In genomic region chr5:52218238-52218637, GRCm38 (mm10) we compare ENCODE assay signal across 13 mouse cellular contexts. TPM values are rescaled to one million over a fixed set of nuclear protein-coding genes. Genes with fewer than 3 reads are reported as not detected.
DNase-seq lines count a peak whose midpoint lies in the region; ATAC-seq and TF ChIP-seq lines count a peak whose summit lies in the region.
"Had no signal": no experiment of that assay in that cellular context is flagged by ENCODE, and none has a peak within 500 bp of the region (broad histone marks: within the 10 kb centered on the region; RNA-seq: fewer than 3 reads in every experiment).

No protein-coding gene starts in this region.

- TF ChIP-seq CTCF in hindbrain, postnatal 0 days (IDR thresholded peaks at IDR 0.05; ENCODE audit: low read depth): no peak
- no peak for TF ChIP-seq CTCF in brain, embryonic 14.5 days (IDR thresholded peaks at IDR 0.05; ENCODE audit: borderline replicate concordance, extremely low read depth, insufficient read depth, insufficient read length)

- DNase-seq in frontal cortex, postnatal 10 days (ENCODE audit: low spot score in 2 of 2): no peak
- no peak for DNase-seq in hindbrain, postnatal 0 days (ENCODE audit: low spot score)
- peak; percentile 49 for DNase-seq in brain, embryonic 14.5 days (ENCODE audit: low read depth)
- no peak for DNase-seq in layer of hippocampus, adult 11-12 months (ENCODE audit: low spot score)
- no peak for DNase-seq in urinary bladder, postnatal 14 days (ENCODE audit: low spot score)
- DNase-seq: cerebellum, postnatal 14 days; liver, embryonic 13.5 days; lung, postnatal 36 days had no signal

- H3K27me3 ChIP-seq in hindbrain, postnatal 0 days (ENCODE audit: insufficient read depth, low read length): no peaks in the 10 kb centered on the region
- H3K27me3 ChIP-seq in hindbrain, embryonic 12.5 days: no peaks in the 10 kb centered on the region
- H3K27me3 ChIP-seq in limb, embryonic 13.5 days: no peaks in the 10 kb centered on the region

- 41% methylated on average over 6 of the region's 6 CpGs for WGBS in hindbrain, postnatal 0 days
- WGBS in hindbrain, embryonic 12.5 days: 77% methylated on average over 6 of the region's 6 CpGs
- 37% methylated on average over 6 of the region's 6 CpGs for WGBS in limb, embryonic 13.5 days

- no peak for TF ChIP-seq POLR2A in brain, embryonic 14.5 days (IDR thresholded peaks at IDR 0.05; ENCODE audit: borderline replicate concordance, extremely low read depth, insufficient read depth, insufficient read length, poor library complexity, severe bottlenecking)

- peaks cover 8% of the 10 kb centered on the region for H3K4me1 ChIP-seq in hindbrain, postnatal 0 days (ENCODE audit: insufficient read depth, low read length)
- H3K4me1 ChIP-seq in hindbrain, embryonic 12.5 days: peaks cover 14% of the 10 kb centered on the region
- H3K4me1 ChIP-seq in limb, embryonic 13.5 days: peaks cover 36% of the 10 kb centered on the region

- no peaks in the 10 kb centered on the region for H3K9me3 ChIP-seq in hindbrain, postnatal 0 days (ENCODE audit: low read length)
- H3K9me3 ChIP-seq in hindbrain, embryonic 12.5 days (replicated peaks): no peaks in the 10 kb centered on the region
- H3K9me3 ChIP-seq in limb, embryonic 13.5 days: no peaks in the 10 kb centered on the region
- H3K9me3 ChIP-seq: G1E; liver, embryonic 13.5 days had no signal

- H3K27ac ChIP-seq in hindbrain, postnatal 0 days: no peak overlapping the region
- H3K27ac ChIP-seq in hindbrain, embryonic 12.5 days: no peak overlapping the region
- 0 out of 2 replicates have a peak overlapping the region, but pooled peaks have one; percentile 33 for H3K27ac ChIP-seq in limb, embryonic 13.5 days
- H3K27ac ChIP-seq: liver, embryonic 13.5 days had no signal

- 0 out of 2 replicates have a peak, but pooled peaks have one; percentile 14 for ATAC-seq in frontal cortex, adult (ENCODE audit: low TSS enrichment)
- peak; percentile 22; the same call in 1 of the 2 replicates for ATAC-seq in hindbrain, postnatal 0 days
- ATAC-seq in hindbrain, embryonic 12.5 days (ENCODE audit: low FRiP score): no peak
- ATAC-seq in limb, embryonic 13.5 days (ENCODE audit: low FRiP score, low read depth): no peak; the same call in 1 of the 2 replicates

- no peak overlapping the region for H3K9ac ChIP-seq in hindbrain, postnatal 0 days (replicated peaks; ENCODE audit: low read length)
- no peak overlapping the region for H3K9ac ChIP-seq in hindbrain, embryonic 12.5 days
- no peak overlapping the region for H3K9ac ChIP-seq in limb, embryonic 13.5 days
- H3K9ac ChIP-seq: liver, embryonic 13.5 days had no signal

- no peaks in the 10 kb centered on the region for H3K36me3 ChIP-seq in hindbrain, postnatal 0 days (ENCODE audit: insufficient read depth, low read length)
- no peaks in the 10 kb centered on the region for H3K36me3 ChIP-seq in hindbrain, embryonic 12.5 days
- H3K36me3 ChIP-seq in limb, embryonic 13.5 days: no peaks in the 10 kb centered on the region
- H3K36me3 ChIP-seq: G1E; liver, embryonic 13.5 days had no signal

- no peak overlapping the region for H3K4me2 ChIP-seq in hindbrain, postnatal 0 days (ENCODE audit: low read depth, low read length)
- H3K4me2 ChIP-seq in hindbrain, embryonic 12.5 days (replicated peaks): no peak overlapping the region
- H3K4me2 ChIP-seq in limb, embryonic 13.5 days (replicated peaks): peak overlapping the region; percentile 48
- H3K4me2 ChIP-seq: liver, embryonic 13.5 days had no signal

- no peak overlapping the region for H3K4me3 ChIP-seq in hindbrain, postnatal 0 days (ENCODE audit: low read length)
- H3K4me3 ChIP-seq in hindbrain, embryonic 12.5 days: no peak overlapping the region
- peak overlapping the region; percentile 4; the same call in 1 of the 2 replicates for H3K4me3 ChIP-seq in limb, embryonic 13.5 days
- H3K4me3 ChIP-seq: erythroblast, embryonic 14.5 days; liver, embryonic 13.5 days had no signal

RNA-seq across cellular contexts. Expression of gene Dhx15, which starts 27.9 kb away (rescaled TPM):
- 82.3 and 92.3 TPM in 2 replicates for total RNA-seq in hindbrain, postnatal 0 days (2014; rRNA removed)
- polyA plus RNA-seq in hindbrain, postnatal 0 days (2015; fragmentation: Nextera tagmentation; extraction: Ambion mirVana): 70.6 and 72.7 TPM in 2 replicates
- polyA plus RNA-seq in hindbrain, embryonic 12.5 days (2016; fragmentation: Nextera tagmentation; extraction: Ambion mirVana): 173 and 179 TPM in 2 replicates
- polyA plus RNA-seq in brain, embryonic 14.5 days (2012; rRNA removed): 168 and 172 TPM in 2 replicates
- 173 and 176 TPM in 2 replicates for polyA plus RNA-seq in limb, embryonic 13.5 days (2015; fragmentation: Nextera tagmentation; extraction: Ambion mirVana)

Comparison
In these comparisons a context has a peak if more than half of its experiments do, and no peak if none do; other contexts are left out.
1. ATAC-seq: peak in frontal cortex, adult (single experiment) and hindbrain, postnatal 0 days (single experiment); none in hindbrain, embryonic 12.5 days (single experiment) and limb, embryonic 13.5 days (single experiment).